13 mouse cellular contexts compared by ENCODE assay signal in the genomic region with DNA sequence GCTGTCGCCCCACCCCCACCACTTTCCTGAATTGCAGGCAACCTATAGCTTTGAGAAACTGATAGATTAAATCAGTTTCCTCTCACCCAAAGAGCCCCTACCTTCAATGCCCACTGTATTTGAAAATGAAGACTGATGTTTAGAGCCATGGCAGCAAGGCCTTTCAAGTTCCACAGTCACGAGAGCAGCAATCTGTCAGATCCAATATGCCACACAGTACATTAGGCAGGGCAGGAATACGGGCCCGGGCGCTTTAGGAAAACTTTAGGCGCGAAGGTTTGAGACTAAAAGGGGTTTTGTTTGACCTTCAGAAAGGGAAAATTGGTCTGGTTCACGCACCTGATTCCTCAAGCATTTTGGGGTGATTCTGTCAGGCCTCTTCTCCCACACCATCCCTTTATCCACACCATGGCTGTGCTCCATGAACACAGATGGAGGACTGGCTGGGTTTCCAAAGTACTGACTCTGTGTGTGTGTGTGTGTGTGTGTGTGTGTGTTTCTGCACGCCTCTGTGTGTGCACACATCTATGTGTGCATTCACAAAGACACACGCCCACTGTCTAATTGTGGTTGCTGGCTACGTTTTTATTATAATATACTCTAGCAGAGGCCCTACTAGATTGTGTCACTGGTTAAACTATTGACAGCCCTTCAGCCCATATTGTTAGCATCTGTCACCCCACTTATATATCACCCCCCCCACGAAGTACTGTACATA.
DNase-seq lines count a peak whose midpoint lies in the region; ATAC-seq and TF ChIP-seq lines count a peak whose summit lies in the region.
"Had no signal": no experiment of that assay in that cellular context is flagged by ENCODE, and none has a peak within 500 bp of the region (broad histone marks: within the 10 kb centered on the region; RNA-seq: fewer than 3 reads in every experiment).

No protein-coding gene starts in this region.

- peaks cover 16% of the 10 kb centered on the region for H3K4me1 ChIP-seq in hindbrain, embryonic 12.5 days
- H3K4me1 ChIP-seq in hindbrain, embryonic 11.5 days (replicated peaks; ENCODE audit: control insufficient read depth, insufficient read depth, low read length): no peaks in the 10 kb centered on the region; the same call in 1 of the 2 replicates
- H3K4me1 ChIP-seq in limb, embryonic 12.5 days (replicated peaks): peaks cover 21% of the 10 kb centered on the region
- H3K4me1 ChIP-seq in thymus, adult 2 months (replicated peaks; ENCODE audit: control insufficient read depth, insufficient read depth, low read length): no peaks in the 10 kb centered on the region

- WGBS in hindbrain, embryonic 12.5 days: 85% methylated on average over 12 of the region's 12 CpGs
- WGBS in hindbrain, embryonic 11.5 days: 84% methylated on average over 12 of the region's 12 CpGs
- WGBS in limb, embryonic 12.5 days: 79% methylated on average over 12 of the region's 12 CpGs
- WGBS in thymus, adult 2 months: 96% methylated on average over 12 of the region's 12 CpGs

- no peak for ATAC-seq in hindbrain, embryonic 12.5 days (ENCODE audit: low FRiP score)
- ATAC-seq in hindbrain, embryonic 11.5 days (ENCODE audit: low FRiP score): no peak
- ATAC-seq in limb, embryonic 12.5 days (ENCODE audit: insufficient number of reproducible peaks, insufficient read depth, low FRiP score, low TSS enrichment, low read depth): 0 out of 2 replicates have a peak, but pooled peaks have one; percentile 20
- ATAC-seq: intestine, embryonic 16.5 days had no signal

- TF ChIP-seq CTCF in brain, embryonic 14.5 days (IDR thresholded peaks at IDR 0.05; ENCODE audit: borderline replicate concordance, extremely low read depth, insufficient read depth, insufficient read length): no peak
- TF ChIP-seq CTCF in thymus, adult 2 months (IDR thresholded peaks at IDR 0.05; ENCODE audit: borderline replicate concordance, control insufficient read depth, extremely low read depth, insufficient read depth, low read length, poor library complexity): no peak

- no peak overlapping the region for H3K4me2 ChIP-seq in hindbrain, embryonic 12.5 days (replicated peaks)
- H3K4me2 ChIP-seq in hindbrain, embryonic 11.5 days (replicated peaks; ENCODE audit: low read depth, low read length): no peak overlapping the region
- H3K4me2 ChIP-seq in limb, embryonic 12.5 days: no peak overlapping the region

- peaks cover 5% of the 10 kb centered on the region; the same call in 1 of the 2 replicates for H3K36me3 ChIP-seq in hindbrain, embryonic 12.5 days
- H3K36me3 ChIP-seq in hindbrain, embryonic 11.5 days (ENCODE audit: control insufficient read depth, insufficient read depth, low read length): no peaks in the 10 kb centered on the region
- H3K36me3 ChIP-seq in limb, embryonic 12.5 days: peaks cover 39% of the 10 kb centered on the region
- H3K36me3 ChIP-seq in thymus, adult 2 months (ENCODE audit: control insufficient read depth, insufficient read depth, low read length): peaks cover 81% of the 10 kb centered on the region

- H3K9me3 ChIP-seq in hindbrain, embryonic 12.5 days (replicated peaks): no peaks in the 10 kb centered on the region
- H3K9me3 ChIP-seq in hindbrain, embryonic 11.5 days (ENCODE audit: control insufficient read depth, low read length): no peaks in the 10 kb centered on the region
- no peaks in the 10 kb centered on the region for H3K9me3 ChIP-seq in limb, embryonic 12.5 days

- H3K27me3 ChIP-seq in hindbrain, embryonic 12.5 days: no peaks in the 10 kb centered on the region
- H3K27me3 ChIP-seq in hindbrain, embryonic 11.5 days (ENCODE audit: control insufficient read depth, insufficient read depth, low read length): no peaks in the 10 kb centered on the region
- H3K27me3 ChIP-seq in limb, embryonic 12.5 days: no peaks in the 10 kb centered on the region
- no peaks in the 10 kb centered on the region for H3K27me3 ChIP-seq in thymus, adult 2 months (ENCODE audit: control insufficient read depth, insufficient read depth, low read length)

- no peak for TF ChIP-seq POLR2A in brain, embryonic 14.5 days (IDR thresholded peaks at IDR 0.05; ENCODE audit: borderline replicate concordance, extremely low read depth, insufficient read depth, insufficient read length, poor library complexity, severe bottlenecking)
- TF ChIP-seq POLR2A in thymus, adult 2 months (IDR thresholded peaks at IDR 0.05; ENCODE audit: control insufficient read depth, extremely low read depth, insufficient read depth, low read length, poor library complexity): no peak

- DNase-seq in hindbrain, embryonic 11.5 days (ENCODE audit: low spot score): no peak
- DNase-seq in brain, embryonic 14.5 days (ENCODE audit: low read depth): peak; percentile 64
- DNase-seq in forelimb bud, embryonic 11.5 days (ENCODE audit: low read depth, low spot score): peak; percentile 17
- no peak for DNase-seq in embryo, embryonic 10 days (ENCODE audit: low spot score)
- DNase-seq in thymus, adult 18-20 months: no peak
- DNase-seq in thymus, adult 2 months: no peak
- DNase-seq: liver; lung, postnatal 14 days; right cerebral cortex, adult 18-20 months had no signal

- H3K9ac ChIP-seq in hindbrain, embryonic 12.5 days: no peak overlapping the region
- no peak overlapping the region for H3K9ac ChIP-seq in hindbrain, embryonic 11.5 days (ENCODE audit: low read depth, low read length)
- no peak overlapping the region for H3K9ac ChIP-seq in limb, embryonic 12.5 days (replicated peaks)

- H3K27ac ChIP-seq in hindbrain, embryonic 12.5 days: 0 out of 2 replicates have a peak overlapping the region, but pooled peaks have one; percentile 23
- H3K27ac ChIP-seq in hindbrain, embryonic 11.5 days (ENCODE audit: low read depth, low read length): no peak overlapping the region
- 0 out of 2 replicates have a peak overlapping the region, but pooled peaks have one; percentile 17 for H3K27ac ChIP-seq in limb, embryonic 12.5 days
- no peak overlapping the region for H3K27ac ChIP-seq in thymus, adult 2 months (ENCODE audit: control insufficient read depth, insufficient read depth, low read length)
- H3K27ac ChIP-seq: heart, adult 2 months had no signal

- no peak overlapping the region for H3K4me3 ChIP-seq in hindbrain, embryonic 12.5 days
- H3K4me3 ChIP-seq in hindbrain, embryonic 11.5 days (ENCODE audit: low read depth, low read length): no peak overlapping the region
- no peak overlapping the region for H3K4me3 ChIP-seq in limb, embryonic 12.5 days (replicated peaks)
- no peak overlapping the region for H3K4me3 ChIP-seq in thymus, adult 2 months (ENCODE audit: control insufficient read depth, insufficient read depth, low read length)
- H3K4me3 ChIP-seq: heart, adult 2 months had no signal

Comparison
In these comparisons a context has a peak if more than half of its experiments do, and no peak if none do; other contexts are left out.
1. H3K27ac ChIP-seq: peak in hindbrain, embryonic 12.5 days (single experiment) and limb, embryonic 12.5 days (single experiment); none in hindbrain, embryonic 11.5 days (single experiment) and thymus, adult 2 months (single experiment).
2. DNase-seq: peak in brain, embryonic 14.5 days (single experiment) and forelimb bud, embryonic 11.5 days (single experiment); none in hindbrain, embryonic 11.5 days (single experiment), embryo, embryonic 10 days (single experiment), thymus, adult 18-20 months (0 of 2) and thymus, adult 2 months (single experiment).